Mouse (Mus musculus) ovary, adult 10 weeks (tissue): ENCODE measurements around the gene Dstyk. TPM values are rescaled to one million over a fixed set of nuclear protein-coding genes. Genes with fewer than 3 reads are reported as not detected.

ENCODE experiments used
- polyA plus RNA-seq: library from polyadenylated mRNA; stranded (reverse); fragments of 350-450 nt; fragmentation: Illumina TruSeq; extraction: RNeasy Lipid Tissue Mini Kit (QIAGEN cat#74804); gene quantifications from one replicate; pipeline ENCODE4 v1.2.3, GENCODE M21; 2014

Gene Dstyk
- 28.9 TPM for polyA plus RNA-seq

GRCm38 (mm10) chr1:132417319-132418251 is at the start of gene Dstyk:
Dstyk (plus strand) TSS chr1:132417555.

DNA sequence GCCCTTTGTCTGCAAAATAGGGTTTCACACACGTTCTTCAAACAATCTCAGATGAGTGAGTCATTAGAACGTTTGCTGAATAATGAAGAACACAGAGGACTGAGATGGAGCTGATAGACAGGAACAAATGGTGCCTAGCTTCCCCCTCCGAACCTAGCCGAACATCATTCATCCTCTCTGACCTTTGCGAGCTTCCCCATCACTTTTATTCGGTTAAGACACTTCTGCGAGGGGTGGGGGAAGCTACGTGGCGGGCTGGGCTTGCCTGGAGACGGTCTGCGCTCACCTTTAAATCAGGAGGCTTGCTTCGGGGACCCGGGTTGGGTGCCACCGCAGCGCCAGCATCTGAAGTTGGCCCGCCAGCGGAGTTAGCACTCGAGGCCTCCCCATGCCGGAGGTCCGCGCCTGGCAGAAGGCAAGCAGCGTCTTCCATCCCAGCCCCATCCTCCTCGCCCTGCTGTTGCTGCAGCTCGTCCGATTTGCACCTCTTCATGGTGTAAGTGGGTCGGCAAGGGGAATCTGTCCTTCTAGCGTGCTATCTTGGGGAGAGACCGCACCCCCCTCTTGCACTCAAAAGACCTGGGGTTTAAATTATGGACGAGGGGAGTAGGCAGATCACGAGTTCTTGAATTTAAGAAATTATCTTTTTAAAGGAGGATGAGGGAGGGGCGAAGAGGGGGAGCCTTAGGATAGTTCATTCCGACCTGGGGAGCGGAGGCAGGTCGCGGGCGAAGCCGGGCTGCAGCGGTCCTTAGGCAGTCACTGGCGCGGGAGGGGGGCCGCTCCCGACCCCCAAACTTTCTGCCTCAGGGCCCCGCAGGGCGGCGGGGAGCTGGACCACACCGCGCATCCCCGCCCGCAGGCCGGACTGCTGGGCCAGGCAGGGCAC is 26.4 kb upstream of the Dstyk start, which contains the start of gene Tmcc2:
Tmcc2 (minus strand) TSS at position 591 of the 889 bp plus-strand sequence.

GRCm38 (mm10) chr1:132476928-132477691 is 59.8 kb downstream of the Dstyk start, which contains the start of gene Rbbp5:
Rbbp5 (plus strand) TSS chr1:132477365.

DNA sequence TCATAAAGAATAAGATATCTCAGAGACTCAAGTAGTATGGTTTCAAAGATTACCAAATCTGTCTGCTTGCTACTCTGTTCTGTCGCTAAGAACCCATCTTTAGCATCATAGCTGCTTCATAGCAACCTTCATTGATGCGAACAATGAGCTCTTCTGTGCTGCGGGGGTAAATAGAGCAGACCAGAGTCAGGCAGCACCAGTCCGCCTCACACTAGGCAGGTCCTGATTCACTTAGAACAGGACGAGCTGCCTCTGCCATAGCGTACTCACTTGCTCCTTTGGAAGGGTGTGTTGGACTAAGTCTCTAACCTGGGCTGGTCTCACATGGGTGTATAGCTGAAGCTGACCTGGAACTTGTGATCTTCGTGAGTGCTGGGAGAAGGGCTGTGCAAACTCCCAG is 88.7 kb downstream of the Dstyk start, which contains the start of gene Tmem81:
Tmem81 (plus strand) TSS at position 173 of the 400 bp plus-strand sequence.

Other genes starting within 250 kb of the Dstyk start
- not detected for gene Lemd1, start 226.1 kb upstream of the Dstyk start, polyA plus RNA-seq
- gene AC124108.1, start 226.1 kb upstream of the Dstyk start, polyA plus RNA-seq: not detected
- gene Gm10188, start 187.8 kb upstream of the Dstyk start, polyA plus RNA-seq: not detected
- gene Klhdc8a, start 118.9 kb upstream of the Dstyk start, polyA plus RNA-seq: 0.17 TPM
- 1.1 TPM for gene Nuak2, start 101.4 kb upstream of the Dstyk start, polyA plus RNA-seq
- 1.2 TPM for gene Tmcc2, start 26.3 kb upstream of the Dstyk start, polyA plus RNA-seq
- gene Rbbp5, start 59.8 kb downstream of the Dstyk start, polyA plus RNA-seq: 60.6 TPM
- 4.8 TPM for gene Tmem81, start 88.7 kb downstream of the Dstyk start, polyA plus RNA-seq
- gene Cntn2, start 125.7 kb downstream of the Dstyk start, polyA plus RNA-seq: 0.31 TPM